Comparison of ENCODE assay signal across 7 mouse cellular contexts in the genomic region with DNA sequence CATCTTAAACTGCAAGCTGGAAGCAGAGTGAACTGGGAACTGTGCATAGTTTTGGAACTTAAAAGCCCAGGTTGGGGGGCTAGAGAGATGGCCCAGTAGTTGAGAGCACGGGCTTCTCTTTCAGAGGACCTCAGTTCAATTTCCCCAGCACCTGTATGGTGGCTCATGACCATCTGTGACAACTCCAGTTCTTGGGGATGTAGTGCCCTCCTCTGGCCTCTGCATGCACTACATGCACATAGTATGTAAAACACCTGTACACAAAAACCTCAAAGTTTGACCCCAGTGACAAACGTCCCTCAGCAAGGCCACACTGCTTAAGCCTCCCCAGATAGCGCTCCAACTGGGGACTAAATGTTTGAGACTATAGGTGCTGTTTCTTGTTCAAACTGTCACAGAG. TPM values are rescaled to one million over a fixed set of nuclear protein-coding genes. Genes with fewer than 3 reads are reported as not detected.
A peak's percentile ranks its signal among the peaks of the same experiment; 100 is the strongest.
DNase-seq lines count a peak whose midpoint lies in the region; ATAC-seq lines count a peak whose summit lies in the region.

No protein-coding gene starts in this region.

- H3K4me3 ChIP-seq in liver, embryonic 12.5 days = no peak overlapping the region

- no peak overlapping the region for H3K9ac ChIP-seq in liver, embryonic 12.5 days

- peak; percentile 65 for DNase-seq in liver
- DNase-seq in NIH3T3 (ENCODE audit: low read depth) = peak; percentile 58
- peak; percentile 60 for DNase-seq in c-Kit-positive CD71-positive TER-119-positive erythroid progenitor cells, embryonic 14.5 days (ENCODE audit: low spot score)
- peak; percentile 30 for DNase-seq in mesoderm, embryonic 11.5 days (ENCODE audit: low read depth, low spot score)
- no peak for DNase-seq in gastrocnemius, postnatal 25 days
- no peak for DNase-seq in left cerebral cortex, postnatal 36 days (ENCODE audit: low spot score in 2 of 2)

- no peak overlapping the region for H3K27ac ChIP-seq in liver, embryonic 12.5 days

- peaks cover 44% of the 10 kb centered on the region for H3K36me3 ChIP-seq in liver, embryonic 12.5 days

- no peak for ATAC-seq in liver, embryonic 12.5 days

- no peak overlapping the region for H3K4me2 ChIP-seq in liver, embryonic 12.5 days

- H3K27me3 ChIP-seq in liver, embryonic 12.5 days (replicated peaks) = peaks cover 11% of the 10 kb centered on the region; the same call in 1 of the 2 replicates

- H3K9me3 ChIP-seq in liver, embryonic 12.5 days (replicated peaks) = no peaks in the 10 kb centered on the region

- intact Hi-C loops in left cerebral cortex, postnatal 36 days (cut with DNase I) = loop anchor here (5.0 to 10.0 kb wide), 2 partner anchors 105 to 432 kb away; no protein-coding TSS in a partner anchor

- H3K4me1 ChIP-seq in liver, embryonic 12.5 days = peaks cover 7% of the 10 kb centered on the region

- 32% methylated on average over 3 of the region's 3 CpGs for WGBS in liver, embryonic 12.5 days (ENCODE audit: insufficient replicate concordance)

RNA-seq across cellular contexts. Expression of gene Adra1d, which starts 35.0 kb away (rescaled TPM):
- 1.3 and 1.4 TPM in 2 replicates for polyA plus RNA-seq in liver, embryonic 12.5 days (2016; fragmentation: Nextera tagmentation; extraction: Ambion mirVana)
- 1 to 10 TPM in 1 of 2 experiments, under 1 TPM in 1; 0.74 to 1.2 TPM for total RNA-seq in gastrocnemius, postnatal 25 days (2021)
- total RNA-seq in left cerebral cortex, postnatal 36 days (2021) = 10 to 100 TPM; 54.2 to 63.3 TPM

RNA-seq across cellular contexts. Expression of gene Smox, which starts 35.8 kb away (rescaled TPM):
- 105 and 116 TPM in 2 replicates for polyA plus RNA-seq in liver, embryonic 12.5 days (2016; fragmentation: Nextera tagmentation; extraction: Ambion mirVana)
- 10 to 100 TPM; 63.0 to 69.6 TPM for total RNA-seq in gastrocnemius, postnatal 25 days (2021)
- total RNA-seq in left cerebral cortex, postnatal 36 days (2021) = 10 to 100 TPM; 67.0 to 78.1 TPM

Comparison
In these comparisons a context has a peak if more than half of its experiments do, and no peak if none do; other contexts are left out.
1. DNase-seq: peak in liver (single experiment), NIH3T3 (single experiment), c-Kit-positive CD71-positive TER-119-positive erythroid progenitor cells, embryonic 14.5 days (single experiment) and mesoderm, embryonic 11.5 days (single experiment); none in gastrocnemius, postnatal 25 days (single experiment) and left cerebral cortex, postnatal 36 days (0 of 2).
2. RNA of gene Adra1d, which starts 35.0 kb away (total RNA-seq): 54.2 to 63.3 TPM in left cerebral cortex, postnatal 36 days; 0.74 to 1.2 TPM in gastrocnemius, postnatal 25 days; every median in the first group is over 10 times any median in the second.